Mouse (Mus musculus) midbrain, embryonic 12.5 days (tissue): ENCODE measurements around the gene Riok2. TPM values are rescaled to one million over a fixed set of nuclear protein-coding genes. Genes with fewer than 3 reads are reported as not detected.

Experiments used
- polyA plus RNA-seq: library from polyadenylated mRNA; unstranded; fragments of >200 nt; fragmentation: Nextera tagmentation; extraction: Ambion mirVana; gene quantifications from 2 replicates; pipeline ENCODE4 v1.2.1, GENCODE M21; 2016

Gene Riok2
- polyA plus RNA-seq, 1 experiment from 2014 or later: 32.2 TPM

Other genes starting within 250 kb of the Riok2 start
- 48.8 TPM in 2 replicates for gene Lix1, start 28.4 kb downstream of the Riok2 start, polyA plus RNA-seq